Mouse (Mus musculus): ENCODE data around the gene Cd164l2. TPM values are rescaled to one million over a fixed set of nuclear protein-coding genes. Genes with fewer than 3 reads are reported as not detected.

Cd164l2 gene
- total and polyA plus RNA-seq, 3 experiments: not detected

- Histone ChIP-seq H3K4me3 (ENCODE audit: low read depth, low read length) (no peak overlapping the region), H3K9me3 (replicated peaks) (no peaks in the 10 kb centered on the region), H3K4me1 (ENCODE audit: insufficient read depth, low read depth, low read length) (peaks cover 55% of the 10 kb centered on the region), H3K36me3 (replicated peaks) (no peaks in the 10 kb centered on the region), H3K27me3 (ENCODE audit: insufficient read depth, low read length) (peaks cover 56% of the 10 kb centered on the region)
- no peak for ATAC-seq (ENCODE audit: extremely low read depth, insufficient number of reproducible peaks, low FRiP score, poor library complexity, severe bottlenecking)
- TF ChIP-seq GATA1 (IDR thresholded peaks at IDR 0.05; ENCODE audit: borderline replicate concordance, low read length) (no peak), TAL1 (conservative IDR thresholded peaks at IDR 0.05; ENCODE audit: low read depth, low read length) (no peak), CTCF (IDR thresholded peaks at IDR 0.05; ENCODE audit: low read depth, low read length) (no peak), POLR2AphosphoS5 (IDR thresholded peaks at IDR 0.05; ENCODE audit: insufficient replicate concordance, low read depth, low read length) (no peak)
- DNase-seq (ENCODE audit: low spot score): no peak
These were observed 9.8 kb downstream of the Cd164l2 start for GRCm38 (mm10) chr4:133221701-133222100.

- DNase-seq (ENCODE audit: low spot score) (no peak), ATAC-seq (ENCODE audit: extremely low read depth, insufficient number of reproducible peaks, low FRiP score, poor library complexity, severe bottlenecking) (no peak)
- Histone ChIP-seq H3K36me3 (replicated peaks) (no peaks in the 10 kb centered on the region), H3K9me3 (replicated peaks) (no peaks in the 10 kb centered on the region), H3K4me3 (ENCODE audit: low read depth, low read length) (no peak overlapping the region), H3K4me1 (ENCODE audit: insufficient read depth, low read depth, low read length) (peaks cover 44% of the 10 kb centered on the region), H3K27me3 (ENCODE audit: insufficient read depth, low read length) (peaks cover 57% of the 10 kb centered on the region)
- TF ChIP-seq GATA2 (IDR thresholded peaks at IDR 0.05; ENCODE audit: borderline replicate concordance, low read depth, low read length): no peak
- TF ChIP-seq TAL1 (conservative IDR thresholded peaks at IDR 0.05; ENCODE audit: low read depth, low read length): no peak
- no peak for TF ChIP-seq GATA1 (IDR thresholded peaks at IDR 0.05; ENCODE audit: borderline replicate concordance, low read length)
- TF ChIP-seq CTCF (IDR thresholded peaks at IDR 0.05; ENCODE audit: low read depth, low read length): no peak
- TF ChIP-seq POLR2AphosphoS5 (IDR thresholded peaks at IDR 0.05; ENCODE audit: insufficient replicate concordance, low read depth, low read length): no peak
These were observed 11.9 kb downstream of the Cd164l2 start for GRCm38 (mm10) chr4:133223875-133224274.

- no peak overlapping the region for H3K4me3 ChIP-seq (ENCODE audit: low read depth, low read length)
- ATAC-seq (ENCODE audit: extremely low read depth, insufficient number of reproducible peaks, low FRiP score, poor library complexity, severe bottlenecking): no peak
These were observed 14.1 kb downstream of the Cd164l2 start for GRCm38 (mm10) chr4:133226073-133226472.

GRCm38 (mm10) chr4:133227636-133228035 lies 15.7 kb downstream of the Cd164l2 start:
- H3K4me3 ChIP-seq (ENCODE audit: low read depth, low read length): no peak overlapping the region
- TF ChIP-seq POLR2AphosphoS5 (IDR thresholded peaks at IDR 0.05; ENCODE audit: insufficient replicate concordance, low read depth, low read length): no peak
- TF ChIP-seq GATA2 (IDR thresholded peaks at IDR 0.05; ENCODE audit: borderline replicate concordance, low read depth, low read length): no peak
- TF ChIP-seq CTCF (IDR thresholded peaks at IDR 0.05; ENCODE audit: low read depth, low read length): no peak
- no peak for TF ChIP-seq GATA1 (IDR thresholded peaks at IDR 0.05; ENCODE audit: borderline replicate concordance, low read length)
- TF ChIP-seq TAL1 (conservative IDR thresholded peaks at IDR 0.05; ENCODE audit: low read depth, low read length): no peak
- DNase-seq (ENCODE audit: low spot score) (no peak), ATAC-seq (ENCODE audit: extremely low read depth, insufficient number of reproducible peaks, low FRiP score, poor library complexity, severe bottlenecking) (no peak)
- H3K27me3 ChIP-seq (ENCODE audit: insufficient read depth, low read length): peaks cover 40% of the 10 kb centered on the region
- H3K4me1 ChIP-seq (ENCODE audit: insufficient read depth, low read depth, low read length): peaks cover 18% of the 10 kb centered on the region
- H3K9me3 ChIP-seq (replicated peaks): no peaks in the 10 kb centered on the region
- H3K36me3 ChIP-seq (replicated peaks): no peaks in the 10 kb centered on the region

More at GRCm38 (mm10) chr4:133226073-133226472, 14.1 kb downstream of the Cd164l2 start:
- no peak for DNase-seq (ENCODE audit: low spot score)
- H3K36me3 ChIP-seq (replicated peaks): no peaks in the 10 kb centered on the region
- no peaks in the 10 kb centered on the region for H3K9me3 ChIP-seq (replicated peaks)
- H3K4me1 ChIP-seq (ENCODE audit: insufficient read depth, low read depth, low read length): peaks cover 27% of the 10 kb centered on the region
- no peak for TF ChIP-seq POLR2AphosphoS5 (IDR thresholded peaks at IDR 0.05; ENCODE audit: insufficient replicate concordance, low read depth, low read length)
- TF ChIP-seq GATA1 (IDR thresholded peaks at IDR 0.05; ENCODE audit: borderline replicate concordance, low read length): no peak
- no peak for TF ChIP-seq CTCF (IDR thresholded peaks at IDR 0.05; ENCODE audit: low read depth, low read length)
- no peak for TF ChIP-seq GATA2 (IDR thresholded peaks at IDR 0.05; ENCODE audit: borderline replicate concordance, low read depth, low read length)
- no peak for TF ChIP-seq TAL1 (conservative IDR thresholded peaks at IDR 0.05; ENCODE audit: low read depth, low read length)
- peaks cover 54% of the 10 kb centered on the region for H3K27me3 ChIP-seq (ENCODE audit: insufficient read depth, low read length)

GRCm38 (mm10) chr4:133229582-133229981 lies 17.7 kb downstream of the Cd164l2 start:
- H3K4me1 ChIP-seq (ENCODE audit: insufficient read depth, low read depth, low read length): peaks cover 24% of the 10 kb centered on the region

GRCm38 (mm10) chr4:133233285-133233976 lies 21.5 kb downstream of the Cd164l2 start:
- H3K4me3 ChIP-seq (ENCODE audit: low read depth, low read length): no peak overlapping the region; the same call in 1 of the 2 replicates
- peaks cover 8% of the 10 kb centered on the region; the same call in 1 of the 2 replicates for H3K27me3 ChIP-seq (ENCODE audit: insufficient read depth, low read length)
- TF ChIP-seq CTCF (IDR thresholded peaks at IDR 0.05; ENCODE audit: low read depth, low read length) (0 out of 2 replicates have a peak, but pooled peaks have one; percentile 12), GATA1 (IDR thresholded peaks at IDR 0.05; ENCODE audit: borderline replicate concordance, low read length) (no peak)
- H3K4me1 ChIP-seq (ENCODE audit: insufficient read depth, low read depth, low read length): peaks cover 43% of the 10 kb centered on the region
- ATAC-seq (ENCODE audit: extremely low read depth, insufficient number of reproducible peaks, low FRiP score, poor library complexity, severe bottlenecking) (no peak), DNase-seq (ENCODE audit: low spot score) (no peak)
- H3K36me3 ChIP-seq (replicated peaks): no peaks in the 10 kb centered on the region
- peaks cover 4% of the 10 kb centered on the region; the same call in 1 of the 2 replicates for H3K9me3 ChIP-seq (replicated peaks)

More at GRCm38 (mm10) chr4:133229582-133229981, 17.7 kb downstream of the Cd164l2 start:
- H3K27me3 ChIP-seq (ENCODE audit: insufficient read depth, low read length): peaks cover 21% of the 10 kb centered on the region
- no peak overlapping the region for H3K4me3 ChIP-seq (ENCODE audit: low read depth, low read length)
- H3K36me3 ChIP-seq (replicated peaks): no peaks in the 10 kb centered on the region
- no peaks in the 10 kb centered on the region for H3K9me3 ChIP-seq (replicated peaks)
- ATAC-seq (ENCODE audit: extremely low read depth, insufficient number of reproducible peaks, low FRiP score, poor library complexity, severe bottlenecking) (no peak), DNase-seq (ENCODE audit: low spot score) (no peak)
- TF ChIP-seq CTCF (IDR thresholded peaks at IDR 0.05; ENCODE audit: low read depth, low read length) (no peak), GATA1 (IDR thresholded peaks at IDR 0.05; ENCODE audit: borderline replicate concordance, low read length) (no peak), POLR2AphosphoS5 (IDR thresholded peaks at IDR 0.05; ENCODE audit: insufficient replicate concordance, low read depth, low read length) (no peak), TAL1 (conservative IDR thresholded peaks at IDR 0.05; ENCODE audit: low read depth, low read length) (no peak), GATA2 (IDR thresholded peaks at IDR 0.05; ENCODE audit: borderline replicate concordance, low read depth, low read length) (no peak)
